Mouse (Mus musculus) adrenal gland, adult 2 months (tissue): ENCODE data around the gene Auts2. TPM values are rescaled to one million over a fixed set of nuclear protein-coding genes. Genes with fewer than 3 reads are reported as not detected.

Experiments used
- DNase-seq: peaks from one replicate; pipeline ENCODE4 v3.0.0; 2021
- polyA plus RNA-seq: library from polyadenylated mRNA; depleted of rRNA; stranded (reverse); fragments of >200 nt; gene quantifications from 2 replicates; pipeline ENCODE4 v1.2.3, GENCODE M21; 2012
- total RNA-seq, 2 experiments: library from RNA; stranded (reverse); gene quantifications; 2 replicates each; pipeline ENCODE4 v1.2.3; 2021

Auts2 gene
- total and polyA plus RNA-seq, 3 experiments, result 20.2 to 51.6 (median 46.3) TPM

- DNase-seq, result no peak
These were observed 710.0 kb downstream of the Auts2 start for GRCm38 (mm10) chr5:131832891-131833876.

GRCm38 (mm10) chr5:131830111-131830510, 713.0 kb downstream of the Auts2 start:
- DNase-seq, result no peak

DNA sequence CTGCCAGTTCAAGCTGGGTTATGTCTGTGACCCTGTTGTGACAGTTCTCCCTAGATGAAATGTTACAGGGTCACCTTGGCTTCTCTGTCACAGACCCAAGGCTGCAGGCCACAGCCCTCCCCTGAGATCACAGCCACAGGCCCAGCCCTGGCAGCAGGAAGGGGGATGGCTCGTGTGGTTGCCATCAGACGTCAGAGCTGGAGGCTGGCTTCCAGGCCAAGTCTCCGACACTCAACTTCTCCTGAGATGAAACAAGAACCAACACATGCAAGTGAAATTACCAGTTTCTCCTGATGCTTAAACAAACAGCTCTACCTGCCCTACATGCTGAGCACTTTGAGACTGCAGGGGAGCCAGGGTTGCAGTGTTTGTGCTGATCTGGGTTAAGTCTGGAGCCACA, 713.9 kb downstream of the Auts2 start:
- peak; percentile 78 for DNase-seq

DNA sequence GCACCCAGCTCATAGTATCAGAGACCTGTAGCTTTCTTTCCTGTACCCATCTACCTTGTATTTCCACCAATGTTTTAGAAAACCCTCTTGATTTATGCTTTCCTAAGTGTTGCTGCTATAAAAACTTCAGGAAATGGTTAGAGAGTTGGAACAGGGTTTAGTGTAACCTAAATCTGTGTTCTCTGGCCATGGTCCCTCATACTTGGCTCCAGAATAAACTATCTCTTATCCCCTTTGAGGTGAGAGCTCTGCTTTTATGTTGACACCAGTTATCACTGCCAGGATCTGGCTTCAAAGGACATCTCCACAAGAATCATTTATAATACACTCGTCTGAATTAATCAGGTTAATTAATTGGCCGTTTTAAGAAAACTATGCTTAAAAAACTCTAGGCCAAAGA, 714.5 kb downstream of the Auts2 start:
- no peak for DNase-seq

GRCm38 (mm10) chr5:131826362-131827261, 716.5 kb downstream of the Auts2 start:
- no peak for DNase-seq

- no peak for DNase-seq
These were observed 717.7 kb downstream of the Auts2 start for GRCm38 (mm10) chr5:131825421-131825820.

DNA sequence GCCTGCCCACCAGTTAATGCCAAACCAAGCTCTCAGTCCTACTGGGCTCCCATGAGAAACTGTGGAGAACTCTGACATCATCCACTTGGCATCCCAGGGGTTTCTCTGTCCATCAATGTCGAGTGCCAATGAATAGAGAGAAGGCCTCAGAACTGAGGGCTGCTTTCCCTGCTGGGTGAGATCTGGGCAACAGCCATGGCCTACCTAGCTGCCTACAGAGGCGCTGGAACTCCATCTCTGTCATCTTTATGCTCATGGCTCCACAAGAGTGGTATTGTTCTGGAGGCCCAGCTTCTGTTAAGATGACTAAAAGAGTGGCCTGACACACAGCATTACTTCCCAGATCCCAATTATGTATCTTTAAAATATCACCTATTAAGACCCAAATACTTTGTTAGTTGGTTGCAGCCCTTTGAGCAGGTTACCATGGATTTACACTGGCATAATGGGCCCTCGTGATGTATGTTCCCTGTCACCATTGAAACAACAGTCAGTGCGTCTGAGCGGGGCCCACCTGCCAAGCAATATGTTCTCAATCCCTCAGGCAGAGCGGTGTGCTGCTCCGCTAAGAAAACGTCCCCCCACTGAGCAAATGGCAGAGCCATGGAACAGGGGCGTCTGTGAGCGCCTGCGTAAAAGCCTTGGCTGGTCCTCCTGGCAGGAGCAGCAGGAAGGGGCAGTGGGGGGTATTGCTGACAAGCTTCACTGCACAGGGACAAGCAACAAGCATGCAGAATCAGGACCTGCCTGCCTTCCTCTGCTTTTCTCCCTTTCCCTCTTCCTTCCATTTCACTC, 718.8 kb downstream of the Auts2 start:
- no peak for DNase-seq

DNA sequence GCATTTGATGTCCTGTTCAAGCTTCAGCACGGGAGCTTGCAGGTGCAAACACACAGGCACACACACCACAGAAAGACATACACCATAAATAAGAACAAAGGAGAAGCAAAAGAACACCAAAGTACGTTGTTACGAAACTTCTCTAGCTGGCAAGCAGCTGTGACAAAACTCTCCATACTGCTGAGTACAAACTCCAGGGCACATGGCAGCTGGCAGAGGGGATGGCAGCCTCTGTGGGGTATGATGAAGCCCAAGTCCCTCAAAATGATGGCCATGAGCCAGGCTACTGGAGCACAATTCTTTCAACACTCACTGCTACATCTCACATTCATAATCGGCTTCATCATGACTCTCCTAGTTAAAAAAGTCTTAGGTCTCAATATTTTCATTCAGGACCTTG, 721.7 kb downstream of the Auts2 start:
- DNase-seq, result no peak

GRCm38 (mm10) chr5:131819251-131819691, 723.9 kb downstream of the Auts2 start:
- DNase-seq, result no peak

DNA sequence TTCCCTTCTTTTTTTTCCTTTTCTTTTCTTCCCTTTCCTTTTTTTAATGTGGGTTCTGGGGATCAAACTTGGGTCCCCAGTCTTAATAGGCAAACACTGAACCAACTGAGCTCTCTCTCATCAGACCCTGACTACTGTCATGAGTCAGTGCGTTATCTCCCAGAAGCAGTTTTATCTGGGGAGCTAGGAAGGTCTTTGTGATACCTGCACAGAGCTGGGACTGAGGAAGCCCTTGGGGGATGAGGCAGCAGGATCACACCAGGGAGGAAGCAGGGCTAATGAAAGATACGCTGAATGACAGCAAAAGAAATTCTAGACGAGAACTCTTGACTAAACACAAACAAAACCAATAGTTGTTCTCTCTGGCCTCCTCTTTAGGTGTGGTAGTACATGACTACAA, 727.6 kb downstream of the Auts2 start:
- peak; percentile 30 for DNase-seq

DNA sequence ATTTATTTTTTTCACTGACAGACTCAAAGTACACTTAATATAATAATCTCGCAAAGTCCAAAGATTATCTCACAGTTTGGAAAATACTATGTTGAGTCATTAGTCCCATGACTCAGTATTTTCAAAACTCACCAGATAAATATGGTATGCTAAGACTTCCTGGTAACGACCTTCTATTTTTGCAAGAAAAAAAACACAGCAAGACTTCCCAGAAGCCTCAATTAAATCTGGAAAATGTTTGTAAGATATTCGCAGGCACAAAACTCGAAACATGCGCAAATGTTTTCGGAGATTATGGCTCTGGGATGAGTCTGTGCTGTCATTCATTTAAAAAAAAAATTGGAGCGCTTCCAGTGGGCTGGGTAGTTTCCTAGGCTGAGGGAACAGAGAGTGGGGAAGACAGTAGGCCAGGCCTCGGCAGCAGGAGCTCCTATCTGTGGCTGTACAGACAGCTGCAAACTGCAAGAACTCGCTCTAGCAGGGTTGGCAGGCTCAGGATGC, 728.6 kb downstream of the Auts2 start:
- DNase-seq, result peak; percentile 63

GRCm38 (mm10) chr5:131813952-131814502, 729.1 kb downstream of the Auts2 start:
- peak; percentile 17 for DNase-seq

DNA sequence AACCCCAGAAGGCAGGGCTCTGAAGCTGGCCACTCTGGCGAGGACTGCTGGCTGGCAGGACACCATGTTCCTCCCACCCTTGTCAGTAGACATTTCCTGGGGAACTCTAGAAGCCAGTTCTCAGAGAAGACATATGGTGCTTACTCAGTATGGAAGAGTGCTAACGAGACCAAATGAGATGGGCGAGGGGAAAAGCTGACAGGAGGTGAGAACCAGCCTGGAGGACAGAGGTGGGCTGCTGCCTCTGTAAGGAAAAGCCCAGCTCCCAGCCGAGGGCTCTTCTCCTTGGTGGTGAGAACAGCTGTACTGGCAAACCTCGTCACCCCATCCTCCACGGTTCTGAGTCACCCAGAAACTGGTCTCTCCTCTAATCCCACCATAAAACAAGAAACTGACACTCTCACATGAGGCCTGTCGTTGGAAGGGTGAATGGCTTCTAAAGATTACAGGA, 729.8 kb downstream of the Auts2 start:
- DNase-seq, result no peak

DNA sequence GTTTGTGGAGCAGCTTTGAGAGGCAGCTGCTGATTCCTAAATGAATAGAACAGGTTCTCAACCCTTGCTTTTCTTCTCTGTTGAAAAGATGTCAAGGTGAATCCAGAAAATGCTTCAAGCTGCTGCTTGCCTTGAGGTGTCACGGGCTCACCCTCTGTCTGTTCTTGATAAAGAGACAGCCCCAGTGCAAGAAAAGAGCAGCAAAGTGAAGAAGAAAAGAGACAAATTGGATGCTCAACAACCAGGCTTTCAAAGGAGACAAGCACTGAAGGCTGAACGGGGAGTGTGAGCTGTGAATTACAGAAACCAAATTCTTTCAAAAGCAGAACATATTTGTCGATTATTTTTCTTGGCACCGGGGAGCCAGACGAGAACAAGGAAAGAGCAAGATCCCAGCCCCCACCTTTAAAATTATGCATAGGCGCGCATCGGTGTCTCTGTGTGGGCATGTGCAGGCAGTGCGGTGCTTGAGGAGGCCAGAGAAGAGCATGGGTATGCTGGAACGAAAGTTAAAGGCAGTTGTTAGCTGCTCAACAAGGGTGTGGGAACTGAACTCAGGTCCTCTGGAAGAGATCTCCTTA, 730.6 kb downstream of the Auts2 start:
- no peak for DNase-seq

DNA sequence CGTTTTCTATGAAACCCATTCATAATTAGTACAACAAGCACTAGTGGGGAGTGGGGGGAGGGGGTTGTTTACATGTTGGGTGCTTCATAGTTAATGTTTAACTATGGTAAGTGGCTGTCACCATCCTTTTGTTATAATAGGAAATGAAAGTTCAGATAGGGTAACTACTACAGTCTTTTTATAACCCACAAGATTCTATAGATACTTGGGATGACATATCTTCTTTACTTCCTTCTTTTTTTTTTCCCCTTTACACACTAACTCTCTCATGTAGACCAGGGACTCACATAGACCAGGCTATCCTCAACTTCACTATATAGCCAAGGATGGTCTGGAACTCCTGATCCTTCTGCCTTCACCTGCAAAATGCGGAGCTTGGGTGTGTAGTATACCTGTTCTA, 736.8 kb downstream of the Auts2 start:
- DNase-seq, result no peak

GRCm38 (mm10) chr5:131805277-131805676, 737.9 kb downstream of the Auts2 start:
- DNase-seq, result no peak

DNA sequence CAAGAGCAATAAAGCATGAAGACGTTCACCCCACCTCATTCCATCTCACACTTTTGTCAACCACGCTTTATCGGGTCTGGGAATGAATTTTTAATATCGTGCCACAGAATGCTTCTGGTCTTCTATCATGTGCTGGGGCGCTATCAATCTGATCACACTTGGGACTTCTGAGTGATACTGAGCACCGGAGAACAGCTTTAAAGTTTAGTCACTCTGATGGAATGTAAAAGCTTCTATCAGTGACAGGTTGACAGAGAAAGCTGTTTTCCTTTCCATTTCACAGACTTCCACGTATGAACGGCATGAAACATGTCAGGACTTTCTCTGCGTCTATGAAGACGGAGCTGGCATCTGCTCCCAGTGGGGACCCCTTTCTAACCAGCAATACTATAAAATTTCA, 739.5 kb downstream of the Auts2 start:
- no peak for DNase-seq

- DNase-seq, result no peak
These were observed 740.7 kb downstream of the Auts2 start for GRCm38 (mm10) chr5:131802340-131803036.

GRCm38 (mm10) chr5:131801924-131802323, 741.2 kb downstream of the Auts2 start:
- no peak for DNase-seq

DNA sequence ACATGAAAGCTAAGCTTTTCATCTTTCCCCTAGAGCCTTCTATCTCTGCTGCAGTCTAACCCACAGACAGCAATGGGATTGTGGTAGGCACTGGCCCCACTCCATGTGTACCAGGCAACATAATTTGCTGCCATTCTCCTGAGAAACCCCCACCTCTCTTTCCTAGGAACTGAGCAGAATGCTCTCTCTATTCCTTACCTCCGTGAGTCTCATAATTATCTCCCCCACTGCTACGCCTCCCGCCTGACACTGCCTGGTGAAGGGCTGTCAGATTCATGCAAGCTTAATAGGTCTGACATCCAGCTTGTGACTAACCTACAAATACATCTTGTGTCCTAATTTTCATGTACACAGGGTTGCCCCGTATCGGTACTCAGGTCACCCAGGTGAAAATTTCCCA, 744.8 kb downstream of the Auts2 start:
- no peak for DNase-seq
